Mouse (Mus musculus) erythroblast, embryonic 14.5 days (primary cell): Measurements from ENCODE around the gene Atp5d.

Experiments
- GATA1 ChIP-seq: IDR thresholded peaks from 2 replicates; pipeline ENCODE4 v1.6.1; 2012; ENCODE audit warnings: low read length, inconsistent platforms, mixed read lengths
- TAL1 ChIP-seq: IDR thresholded peaks from 3 replicates; pipeline ENCODE4 v1.6.1; 2012; ENCODE audit warnings: low read length, inconsistent platforms, mixed read lengths

- TF ChIP-seq GATA1 (no peak), TAL1 (no peak)
These were observed 18.3 kb downstream of the Atp5d start for GRCm38 (mm10) chr10:80156752-80157053.
